Mouse (Mus musculus) C2C12 (cell line): ENCODE data around the gene Pdss1. TPM values are rescaled to one million over a fixed set of nuclear protein-coding genes. Genes with fewer than 3 reads are reported as not detected.
A peak's percentile ranks its signal among the peaks of the same experiment; 100 is the strongest.

Experiments used
- H3K27me3 ChIP-seq: one replicate; pipeline ENCODE4 v1.6.1; 2011; ENCODE audit not compliant: control insufficient read depth, insufficient read depth, insufficient read length
- H3K36me3 ChIP-seq: one replicate; pipeline ENCODE4 v1.6.1; 2011; ENCODE audit not compliant: control insufficient read depth, insufficient read depth
- H3K4me3 ChIP-seq: one replicate; pipeline ENCODE4 v1.5.1; 2011; ENCODE audit warnings: mild to moderate bottlenecking, control low read depth; ENCODE audit not compliant: poor library complexity, insufficient read depth, severe bottlenecking
- H3K79me2 ChIP-seq: one replicate; pipeline ENCODE4 v1.6.1; 2011; ENCODE audit not compliant: control insufficient read depth, insufficient read depth
- H3K79me3 ChIP-seq: one replicate; pipeline ENCODE4 v1.6.1; 2011; ENCODE audit warnings: low read depth, control low read depth
- H3ac ChIP-seq: one replicate; pipeline ENCODE3; 2011; ENCODE audit warnings: low read depth; ENCODE audit not compliant: control insufficient read depth, insufficient read length
- CEBPB ChIP-seq: IDR thresholded peaks from one replicate; pipeline ENCODE4 v1.6.1; 2011; ENCODE audit warnings: low read depth, mild to moderate bottlenecking, control low read depth, moderate library complexity
- CTCF ChIP-seq: IDR thresholded peaks from one replicate; pipeline ENCODE4 v1.5.1; 2011; ENCODE audit not compliant: control insufficient read depth, insufficient read depth, insufficient read length
- FOSL1 ChIP-seq: IDR thresholded peaks from one replicate; pipeline ENCODE4 v1.8.0; 2011; ENCODE audit warnings: mild to moderate bottlenecking, low read length; ENCODE audit not compliant: poor library complexity, insufficient read depth, severe bottlenecking
- MAX ChIP-seq: IDR thresholded peaks from one replicate; pipeline ENCODE4 v1.6.1; 2011; ENCODE audit warnings: mild to moderate bottlenecking, control low read depth
- MYOD1 ChIP-seq: IDR thresholded peaks from one replicate; pipeline ENCODE4 v1.6.1; 2011; ENCODE audit warnings: low read depth; ENCODE audit not compliant: control insufficient read depth, insufficient read length
- MYOG ChIP-seq: IDR thresholded peaks from one replicate; pipeline ENCODE4 v1.6.1; 2011; ENCODE audit not compliant: control insufficient read depth, insufficient read length; ENCODE audit errors: extremely low read depth
- USF1 ChIP-seq: IDR thresholded peaks from one replicate; pipeline ENCODE4 v1.6.1; 2011; ENCODE audit warnings: low read depth, mild to moderate bottlenecking, control low read depth, moderate library complexity
- polyA plus RNA-seq: library from polyadenylated mRNA; unstranded; fragments of >200 nt; fragmentation: generic; extraction: Trizol; gene quantifications from one replicate; pipeline ENCODE4 v1.2.1, GENCODE M21; 2012; ENCODE audit warnings: missing spikeins

The Pdss1 gene
- polyA plus RNA-seq, 1 experiment = 14.1 TPM

GRCm38 (mm10) chr2:22962970-22963369 lies 67.6 kb downstream of the Pdss1 start:
- Histone ChIP-seq H3ac (no peak overlapping the region), H3K79me3 (peaks cover 33% of the 10 kb centered on the region), H3K36me3 (peaks cover 31% of the 10 kb centered on the region), H3K4me3 (no peak overlapping the region), H3K27me3 (no peaks in the 10 kb centered on the region), H3K79me2 (peaks cover 88% of the 10 kb centered on the region)
- no peak for TF ChIP-seq MAX

- Histone ChIP-seq H3K79me2 (peaks cover 99% of the 10 kb centered on the region), H3K27me3 (no peaks in the 10 kb centered on the region), H3K4me3 (no peak overlapping the region), H3ac (no peak overlapping the region), H3K36me3 (no peaks in the 10 kb centered on the region), H3K79me3 (peaks cover 65% of the 10 kb centered on the region)
- TF ChIP-seq CEBPB = peak; percentile 58
- no peak for TF ChIP-seq USF1
Measured at GRCm38 (mm10) chr2:22977387-22977973, 82.2 kb downstream of the Pdss1 start.

- no peak overlapping the region for H3K4me3 ChIP-seq
- no peaks in the 10 kb centered on the region for H3K27me3 ChIP-seq
- peaks cover 76% of the 10 kb centered on the region for H3K79me3 ChIP-seq
- TF ChIP-seq MAX = no peak
- no peak for TF ChIP-seq USF1
- no peak for TF ChIP-seq MYOD1
- TF ChIP-seq MYOG = no peak
- no peak for TF ChIP-seq CEBPB
- no peak for TF ChIP-seq CTCF
- TF ChIP-seq FOSL1 = no peak
- peaks cover 100% of the 10 kb centered on the region for H3K79me2 ChIP-seq
- no peaks in the 10 kb centered on the region for H3K36me3 ChIP-seq
- no peak overlapping the region for H3ac ChIP-seq
Measured at GRCm38 (mm10) chr2:22985973-22986657, 90.8 kb downstream of the Pdss1 start.

Other genes starting within 250 kb of the Pdss1 start
- gene Apbb1ip, start 121.4 kb upstream of the Pdss1 start, polyA plus RNA-seq = 4.0 TPM
- 22.0 TPM for gene Abi1, start 144.7 kb downstream of the Pdss1 start, polyA plus RNA-seq
- 4.2 TPM for gene Acbd5, start 172.6 kb downstream of the Pdss1 start, polyA plus RNA-seq